Mouse (Mus musculus) limb, embryonic 15.5 days (tissue): ENCODE measurements around the gene Slc22a2. TPM values are rescaled to one million over a fixed set of nuclear protein-coding genes. Genes with fewer than 3 reads are reported as not detected.

Source experiments
- ATAC-seq: fragments of 200-750 bp; cut with Nextera tagmentation; 2 replicates; pipeline ENCODE4 v1.8.0; 2017; ENCODE audit warnings: low read depth, moderate TSS enrichment; ENCODE audit not compliant: insufficient number of reproducible peaks, low FRiP score, low TSS enrichment
- H3K27ac ChIP-seq: fragments of 300-500 bp; sonication (generic); 2 replicates; pipeline ENCODE4 v1.5.1; 2015; ENCODE audit warnings: moderate library complexity, mild to moderate bottlenecking, inconsistent platforms
- H3K27me3 ChIP-seq: fragments of 300-500 bp; sonication (generic); 2 replicates; pipeline ENCODE4 v1.6.1; 2015; ENCODE audit warnings: inconsistent platforms
- H3K36me3 ChIP-seq: fragments of 300-500 bp; sonication (generic); 2 replicates; pipeline ENCODE4 v1.6.1; 2015; ENCODE audit warnings: inconsistent platforms
- H3K4me1 ChIP-seq: fragments of 300-500 bp; sonication (generic); 2 replicates; pipeline ENCODE4 v1.6.1; 2015; ENCODE audit warnings: inconsistent platforms
- H3K4me2 ChIP-seq: fragments of 300-500 bp; sonication (generic); 2 replicates; pipeline ENCODE4 v1.6.1; 2015; ENCODE audit warnings: mild to moderate bottlenecking, inconsistent platforms
- H3K4me3 ChIP-seq: fragments of 300-500 bp; sonication (generic); 2 replicates; pipeline ENCODE4 v1.5.1; 2015; ENCODE audit warnings: mild to moderate bottlenecking, inconsistent platforms
- H3K9ac ChIP-seq: fragments of 300-500 bp; sonication (generic); 2 replicates; pipeline ENCODE4 v1.6.1; 2015; ENCODE audit warnings: inconsistent platforms
- H3K9me3 ChIP-seq: fragments of 300-500 bp; sonication (generic); 2 replicates; pipeline ENCODE4 v1.6.1; 2016; ENCODE audit warnings: inconsistent platforms
- WGBS: fragments of 180-500 bp; shearing (Covaris S2); methylation state at CpG from one replicate; pipeline ENCODE4 v1.1.7; 2015; 5-methylcytosine and 5-hydroxymethylcytosine counted together
- polyA plus RNA-seq: library from polyadenylated mRNA; unstranded; fragments of >200 nt; fragmentation: Nextera tagmentation; extraction: Ambion mirVana; gene quantifications from 2 replicates; pipeline ENCODE4 v1.2.1, GENCODE M21; 2015

Gene Slc22a2
- polyA plus RNA-seq, 1 experiment from 2014 or later: not detected

GRCm38 (mm10) chr17:12590911-12591625 is 7.1 kb downstream of the Slc22a2 start:
- no peak overlapping the region for H3K4me3 ChIP-seq
- no peaks in the 10 kb centered on the region for H3K9me3 ChIP-seq
- WGBS: 92% methylated on average over 4 of the region's 4 CpGs
- no peak for ATAC-seq
- H3K27me3 ChIP-seq: no peaks in the 10 kb centered on the region
- no peak overlapping the region for H3K9ac ChIP-seq
- peaks cover 4% of the 10 kb centered on the region for H3K4me1 ChIP-seq
- H3K36me3 ChIP-seq: no peaks in the 10 kb centered on the region
- no peak overlapping the region for H3K27ac ChIP-seq
- H3K4me2 ChIP-seq: no peak overlapping the region

GRCm38 (mm10) chr17:12595846-12596515 is 12.0 kb downstream of the Slc22a2 start:
- 73% methylated on average over 13 of the region's 13 CpGs for WGBS
- no peak for ATAC-seq
- H3K27me3 ChIP-seq: no peaks in the 10 kb centered on the region

GRCm38 (mm10) chr17:12606634-12607033 is 22.7 kb downstream of the Slc22a2 start:
- Histone ChIP-seq H3K9me3 (no peaks in the 10 kb centered on the region), H3K36me3 (no peaks in the 10 kb centered on the region), H3K4me3 (no peak overlapping the region), H3K27ac (no peak overlapping the region), H3K4me1 (no peaks in the 10 kb centered on the region), H3K9ac (no peak overlapping the region), H3K27me3 (no peaks in the 10 kb centered on the region), H3K4me2 (no peak overlapping the region)
- ATAC-seq: no peak
- 21% methylated on average over 1 of the region's 1 CpGs for WGBS

More at GRCm38 (mm10) chr17:12595846-12596515, 12.0 kb downstream of the Slc22a2 start:
- H3K4me2 ChIP-seq: no peak overlapping the region
- no peak overlapping the region for H3K27ac ChIP-seq
- no peak overlapping the region for H3K9ac ChIP-seq
- H3K4me1 ChIP-seq: no peaks in the 10 kb centered on the region
- no peaks in the 10 kb centered on the region for H3K9me3 ChIP-seq
- H3K4me3 ChIP-seq: no peak overlapping the region
- H3K36me3 ChIP-seq: no peaks in the 10 kb centered on the region

GRCm38 (mm10) chr17:12607202-12607601 is 23.3 kb downstream of the Slc22a2 start:
- H3K9me3 ChIP-seq: no peaks in the 10 kb centered on the region
- no peak overlapping the region for H3K27ac ChIP-seq
- no peaks in the 10 kb centered on the region for H3K4me1 ChIP-seq
- no peaks in the 10 kb centered on the region for H3K36me3 ChIP-seq
- H3K27me3 ChIP-seq: no peaks in the 10 kb centered on the region
- ATAC-seq: no peak
- no peak overlapping the region for H3K4me2 ChIP-seq
- H3K9ac ChIP-seq: no peak overlapping the region
- H3K4me3 ChIP-seq: no peak overlapping the region

GRCm38 (mm10) chr17:12614511-12615385 is 30.8 kb downstream of the Slc22a2 start:
- Histone ChIP-seq H3K27ac (no peak overlapping the region), H3K4me1 (no peaks in the 10 kb centered on the region), H3K9ac (no peak overlapping the region), H3K4me3 (no peak overlapping the region), H3K27me3 (no peaks in the 10 kb centered on the region), H3K4me2 (no peak overlapping the region), H3K9me3 (no peaks in the 10 kb centered on the region), H3K36me3 (no peaks in the 10 kb centered on the region)
- 84% methylated on average over 15 of the region's 15 CpGs for WGBS
- no peak for ATAC-seq

GRCm38 (mm10) chr17:12615429-12615828 is 31.5 kb downstream of the Slc22a2 start:
- no peaks in the 10 kb centered on the region for H3K4me1 ChIP-seq
- H3K36me3 ChIP-seq: no peaks in the 10 kb centered on the region
- ATAC-seq: no peak
- 45% methylated on average over 4 of the region's 4 CpGs for WGBS
- no peak overlapping the region for H3K4me3 ChIP-seq
- no peak overlapping the region for H3K4me2 ChIP-seq
- H3K27ac ChIP-seq: no peak overlapping the region
- H3K9ac ChIP-seq: no peak overlapping the region
- H3K27me3 ChIP-seq: no peaks in the 10 kb centered on the region
- H3K9me3 ChIP-seq: no peaks in the 10 kb centered on the region

- H3K27ac ChIP-seq: no peak overlapping the region
- H3K4me3 ChIP-seq: no peak overlapping the region
- no peak for ATAC-seq
- no peak overlapping the region for H3K4me2 ChIP-seq
- H3K36me3 ChIP-seq: no peaks in the 10 kb centered on the region
- H3K27me3 ChIP-seq: no peaks in the 10 kb centered on the region
- no peaks in the 10 kb centered on the region for H3K4me1 ChIP-seq
- 77% methylated on average over 2 of the region's 2 CpGs for WGBS
- no peak overlapping the region for H3K9ac ChIP-seq
- no peaks in the 10 kb centered on the region for H3K9me3 ChIP-seq
Observed at GRCm38 (mm10) chr17:12619641-12620040, 35.7 kb downstream of the Slc22a2 start.

- Histone ChIP-seq H3K27ac (no peak overlapping the region), H3K4me2 (no peak overlapping the region), H3K4me3 (no peak overlapping the region), H3K36me3 (no peaks in the 10 kb centered on the region), H3K9ac (no peak overlapping the region), H3K9me3 (no peaks in the 10 kb centered on the region), H3K27me3 (no peaks in the 10 kb centered on the region), H3K4me1 (no peaks in the 10 kb centered on the region)
- 82% methylated on average over 4 of the region's 4 CpGs for WGBS
- ATAC-seq: no peak
Observed at GRCm38 (mm10) chr17:12627983-12628382, 44.1 kb downstream of the Slc22a2 start.

- Histone ChIP-seq H3K36me3 (no peaks in the 10 kb centered on the region), H3K27me3 (no peaks in the 10 kb centered on the region; the same call in 1 of the 2 replicates), H3K27ac (no peak overlapping the region), H3K9me3 (no peaks in the 10 kb centered on the region), H3K4me2 (no peak overlapping the region), H3K4me1 (no peaks in the 10 kb centered on the region), H3K9ac (no peak overlapping the region), H3K4me3 (no peak overlapping the region)
- ATAC-seq: no peak
- 22% methylated on average over 6 of the region's 6 CpGs for WGBS
Observed at GRCm38 (mm10) chr17:12630976-12631730, 47.2 kb downstream of the Slc22a2 start.

- Histone ChIP-seq H3K9me3 (no peaks in the 10 kb centered on the region), H3K4me1 (no peaks in the 10 kb centered on the region), H3K4me3 (no peak overlapping the region), H3K27me3 (no peaks in the 10 kb centered on the region; the same call in 1 of the 2 replicates), H3K4me2 (no peak overlapping the region), H3K36me3 (no peaks in the 10 kb centered on the region), H3K9ac (no peak overlapping the region), H3K27ac (no peak overlapping the region)
- ATAC-seq: no peak
- 28% methylated on average over 7 of the region's 7 CpGs for WGBS
Observed at GRCm38 (mm10) chr17:12631771-12632600, 48.1 kb downstream of the Slc22a2 start.

GRCm38 (mm10) chr17:12634814-12635213 is 50.9 kb downstream of the Slc22a2 start:
- H3K4me3 ChIP-seq: no peak overlapping the region
- no peaks in the 10 kb centered on the region for H3K36me3 ChIP-seq
- no peaks in the 10 kb centered on the region; the same call in 1 of the 2 replicates for H3K27me3 ChIP-seq
- no peak overlapping the region for H3K4me2 ChIP-seq
- no peaks in the 10 kb centered on the region for H3K4me1 ChIP-seq
- no peak overlapping the region for H3K27ac ChIP-seq
- no peak for ATAC-seq
- WGBS: 63% methylated on average over 4 of the region's 4 CpGs
- H3K9ac ChIP-seq: no peak overlapping the region
- no peaks in the 10 kb centered on the region; the same call in 1 of the 2 replicates for H3K9me3 ChIP-seq
